Mouse (Mus musculus): ENCODE results near the gene Gbx1. TPM values are rescaled to one million over a fixed set of nuclear protein-coding genes. Genes with fewer than 3 reads are reported as not detected.
"Not testable (repeated sequence)": the region's sequence is repeated elsewhere in the genome, so short reads cannot be mapped to it uniquely, and the experiment has no call there.

Gbx1 gene
- 0.05 TPM in 1 of 2 replicates, not detected in the other for polyA plus RNA-seq (2016; fragmentation: Nextera tagmentation; extraction: Ambion mirVana)

DNA sequence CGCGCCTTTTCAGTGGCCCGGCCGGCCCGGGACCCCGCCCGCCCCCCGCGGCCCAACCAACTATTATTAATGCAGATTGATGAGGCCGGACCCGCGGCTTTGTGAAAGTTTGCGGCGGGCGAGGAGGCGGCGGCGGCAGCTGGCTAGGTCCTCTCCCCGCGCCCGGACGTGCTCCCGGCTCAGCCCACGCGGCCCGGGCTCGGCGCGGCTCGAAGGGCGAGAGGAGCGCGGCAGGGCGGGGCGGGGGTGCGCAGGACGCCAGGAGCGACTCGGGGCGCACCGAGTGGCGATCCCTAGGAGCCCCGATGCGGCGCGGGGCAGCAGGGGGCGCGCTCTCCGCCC, at the start of gene Gbx1:
Gene Gbx1 (minus strand): TSS at position 314 of the 342 bp plus-strand sequence.
- ATAC-seq (ENCODE audit: insufficient number of reproducible peaks, insufficient read depth, low FRiP score, low TSS enrichment, low read depth), result no peak
- Histone ChIP-seq H3K4me1 (replicated peaks) (peaks cover 19% of the 10 kb centered on the region), H3K27me3 (peaks cover 98% of the 10 kb centered on the region), H3K27ac (no peak within 1 kb of the TSS), H3K4me2 (peak within 1 kb of the TSS; percentile 69), H3K9me3 (no peaks in the 10 kb centered on the region), H3K9ac (replicated peaks) (no peak within 1 kb of the TSS; the same call in 1 of the 2 replicates), H3K36me3 (no peaks in the 10 kb centered on the region), H3K4me3 (replicated peaks) (peak within 1 kb of the TSS; percentile 43)
- under 1% methylated on average over 37 of the region's 49 CpGs for WGBS

DNA sequence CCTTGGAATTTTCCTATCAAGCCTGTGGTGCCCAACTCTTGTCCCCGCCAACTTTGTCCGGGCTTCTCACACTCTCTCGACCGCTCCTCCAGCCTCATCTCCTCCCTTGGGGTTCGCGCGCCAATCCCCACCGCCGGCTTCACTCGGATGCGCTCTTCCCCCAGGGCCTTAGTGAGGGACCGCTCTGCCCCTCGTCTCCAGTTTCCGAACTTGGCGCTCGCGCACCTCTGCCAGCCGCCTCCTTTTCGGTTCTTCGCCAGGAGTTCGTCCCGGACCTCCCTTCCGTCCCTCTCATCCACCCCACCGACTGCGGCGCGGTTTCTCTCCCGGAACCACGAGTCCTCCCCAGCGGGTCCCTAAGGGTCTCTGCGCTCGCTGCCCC, 49.8 kb upstream of the Gbx1 start:
- Histone ChIP-seq H3K4me1 (replicated peaks) (peaks cover 12% of the 10 kb centered on the region), H3K36me3 (peaks cover 36% of the 10 kb centered on the region), H3K4me2 (peak overlapping the region; percentile 71), H3K27me3 (no peaks in the 10 kb centered on the region), H3K27ac (peak overlapping the region; percentile 76; the same call in 1 of the 2 replicates), H3K4me3 (replicated peaks) (peak overlapping the region; percentile 75), H3K9me3 (no peaks in the 10 kb centered on the region), H3K9ac (replicated peaks) (peak overlapping the region; percentile 84)
- under 1% methylated on average over 32 of the region's 32 CpGs for WGBS
- ATAC-seq (ENCODE audit: insufficient number of reproducible peaks, insufficient read depth, low FRiP score, low TSS enrichment, low read depth), result peak; percentile 26

DNA sequence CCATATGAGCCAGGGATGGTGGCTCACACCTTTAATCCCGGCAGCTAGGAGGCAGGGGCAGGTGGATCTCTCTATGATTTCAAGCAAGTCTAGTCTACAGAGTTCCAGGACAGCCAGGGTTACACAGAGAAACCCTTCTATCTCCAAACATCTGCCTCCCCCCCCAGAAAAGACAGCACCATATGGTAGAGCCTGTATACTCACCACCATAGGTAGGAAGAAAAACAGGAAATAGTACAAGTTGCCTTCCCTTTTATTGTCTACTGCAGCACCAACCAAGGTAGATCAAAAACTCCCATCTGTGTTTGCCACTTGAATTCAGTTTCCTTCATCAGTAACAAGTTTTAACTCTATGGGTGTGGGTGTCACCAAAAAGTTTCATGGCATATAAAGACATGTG, 48.9 kb upstream of the Gbx1 start:
- no peak for ATAC-seq (ENCODE audit: insufficient number of reproducible peaks, insufficient read depth, low FRiP score, low TSS enrichment, low read depth)
- H3K4me2 ChIP-seq, result peak overlapping the region; percentile 71
- H3K36me3 ChIP-seq, result peaks cover 44% of the 10 kb centered on the region
- no peaks in the 10 kb centered on the region for H3K27me3 ChIP-seq
- H3K9me3 ChIP-seq, result no peaks in the 10 kb centered on the region
- H3K4me1 ChIP-seq (replicated peaks), result peaks cover 12% of the 10 kb centered on the region
- H3K27ac ChIP-seq, result no peak overlapping the region
- WGBS, result 90% methylated on average over 1 of the region's 1 CpGs
- H3K9ac ChIP-seq (replicated peaks), result peak overlapping the region; percentile 84
- H3K4me3 ChIP-seq (replicated peaks), result peak overlapping the region; percentile 75

- ATAC-seq (ENCODE audit: insufficient number of reproducible peaks, insufficient read depth, low FRiP score, low TSS enrichment, low read depth), result no peak
- Histone ChIP-seq H3K4me1 (replicated peaks) (peaks cover 24% of the 10 kb centered on the region), H3K36me3 (no peaks in the 10 kb centered on the region), H3K4me2 (no peak within 1 kb of the TSS), H3K27me3 (no peaks in the 10 kb centered on the region), H3K9me3 (no peaks in the 10 kb centered on the region), H3K4me3 (replicated peaks) (no peak within 1 kb of the TSS), H3K9ac (replicated peaks) (no peak within 1 kb of the TSS), H3K27ac (no peak within 1 kb of the TSS)
- 73% methylated on average over 2 of the region's 2 CpGs for whole genome bisulfite sequencing
Measured at GRCm38 (mm10) chr5:24556709-24557108, 29.7 kb upstream of the Gbx1 start, which contains the start of gene 4931409K22Rik. Gene 4931409K22Rik, minus strand, starts transcription at chr5:24556809.

- not testable (repeated sequence) for H3K36me3 ChIP-seq; ATAC-seq (ENCODE audit: insufficient number of reproducible peaks, insufficient read depth, low FRiP score, low TSS enrichment, low read depth)
- 95% methylated on average over 7 of the region's 7 CpGs for WGBS
Measured at GRCm38 (mm10) chr5:24555335-24555734, 28.3 kb upstream of the Gbx1 start.

GRCm38 (mm10) chr5:24553621-24554244, 26.7 kb upstream of the Gbx1 start:
- no peak for ATAC-seq (ENCODE audit: insufficient number of reproducible peaks, insufficient read depth, low FRiP score, low TSS enrichment, low read depth)
- H3K27ac ChIP-seq, result peak overlapping the region; percentile 24; the same call in 1 of the 2 replicates
- H3K4me1 ChIP-seq (replicated peaks), result peaks cover 37% of the 10 kb centered on the region
- H3K9ac ChIP-seq (replicated peaks), result no peak overlapping the region
- H3K36me3 ChIP-seq, result no peaks in the 10 kb centered on the region
- H3K4me2 ChIP-seq, result no peak overlapping the region
- no peaks in the 10 kb centered on the region for H3K9me3 ChIP-seq
- 47% methylated on average over 5 of the region's 5 CpGs for WGBS
- H3K4me3 ChIP-seq (replicated peaks), result no peak overlapping the region
- H3K27me3 ChIP-seq, result peaks cover 18% of the 10 kb centered on the region

More at GRCm38 (mm10) chr5:24555335-24555734, 28.3 kb upstream of the Gbx1 start:
- not testable (repeated sequence) for H3K9me3 ChIP-seq; H3K4me2 ChIP-seq; H3K27me3 ChIP-seq; H3K4me3 ChIP-seq (replicated peaks); H3K9ac ChIP-seq (replicated peaks); H3K27ac ChIP-seq
- peaks cover 37% of the 10 kb centered on the region for H3K4me1 ChIP-seq (replicated peaks)

- peak overlapping the region; percentile 22; the same call in 1 of the 2 replicates for H3K4me3 ChIP-seq (replicated peaks)
- H3K9ac ChIP-seq (replicated peaks), result no peak overlapping the region
- H3K27me3 ChIP-seq, result peaks cover 30% of the 10 kb centered on the region
- no peaks in the 10 kb centered on the region for H3K9me3 ChIP-seq
- no peak overlapping the region for H3K27ac ChIP-seq
- peaks cover 37% of the 10 kb centered on the region for H3K4me1 ChIP-seq (replicated peaks)
- 55% methylated on average over 2 of the region's 2 CpGs for WGBS
- no peaks in the 10 kb centered on the region for H3K36me3 ChIP-seq
- peak overlapping the region; percentile 45 for H3K4me2 ChIP-seq
- ATAC-seq (ENCODE audit: insufficient number of reproducible peaks, insufficient read depth, low FRiP score, low TSS enrichment, low read depth), result no peak
Measured at GRCm38 (mm10) chr5:24551317-24551688, 24.3 kb upstream of the Gbx1 start.

DNA sequence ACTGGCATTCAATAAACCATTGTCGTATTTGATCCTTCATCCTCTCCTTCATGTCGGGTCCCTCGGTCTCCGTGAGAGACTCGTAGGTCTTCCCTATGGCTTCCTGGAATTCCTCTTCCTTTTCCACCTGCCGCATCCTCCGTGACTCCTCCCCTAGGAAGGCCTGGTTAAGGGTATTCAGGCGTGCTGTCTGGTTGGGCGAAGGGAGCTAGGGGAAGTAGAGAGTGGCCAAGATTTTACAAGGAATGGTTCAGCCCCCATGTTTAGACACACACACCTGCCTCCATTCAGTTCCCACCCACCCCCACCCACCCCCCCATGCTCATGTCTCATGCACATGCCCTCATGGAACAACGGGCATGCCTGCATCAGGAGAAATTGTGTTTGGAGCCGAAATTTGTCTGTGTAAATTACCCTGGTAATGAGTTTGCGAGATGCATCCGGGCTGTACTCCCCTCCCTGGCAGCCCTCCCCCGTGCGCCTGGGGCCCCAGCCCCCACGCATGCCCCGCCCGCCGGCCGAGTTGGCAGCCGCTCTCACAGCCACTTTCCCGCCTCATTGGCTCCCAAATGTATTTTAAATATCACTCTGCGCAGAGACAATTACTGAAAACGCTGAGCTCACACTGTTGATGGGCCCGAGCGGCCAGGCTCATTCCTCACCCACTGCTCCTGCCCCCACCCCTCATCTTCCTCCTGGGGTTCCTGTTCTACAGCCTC, 23.8 kb upstream of the Gbx1 start:
- peaks cover 30% of the 10 kb centered on the region for H3K27me3 ChIP-seq
- no peaks in the 10 kb centered on the region for H3K9me3 ChIP-seq
- H3K4me3 ChIP-seq (replicated peaks), result peak overlapping the region; percentile 22; the same call in 1 of the 2 replicates
- 0 out of 2 replicates have a peak overlapping the region, but pooled peaks have one; percentile 23 for H3K9ac ChIP-seq (replicated peaks)
- peaks cover 37% of the 10 kb centered on the region for H3K4me1 ChIP-seq (replicated peaks)
- H3K36me3 ChIP-seq, result no peaks in the 10 kb centered on the region
- H3K27ac ChIP-seq, result no peak overlapping the region
- 29% methylated on average over 26 of the region's 26 CpGs for WGBS
- peak overlapping the region; percentile 45 for H3K4me2 ChIP-seq
- no peak for ATAC-seq (ENCODE audit: insufficient number of reproducible peaks, insufficient read depth, low FRiP score, low TSS enrichment, low read depth)

- peaks cover 28% of the 10 kb centered on the region for H3K4me1 ChIP-seq (replicated peaks)
- no peak overlapping the region for H3K9ac ChIP-seq (replicated peaks)
- no peak overlapping the region for H3K4me2 ChIP-seq
- H3K27ac ChIP-seq, result no peak overlapping the region
- H3K9me3 ChIP-seq, result no peaks in the 10 kb centered on the region
- H3K4me3 ChIP-seq (replicated peaks), result no peak overlapping the region
- ATAC-seq (ENCODE audit: insufficient number of reproducible peaks, insufficient read depth, low FRiP score, low TSS enrichment, low read depth), result no peak
- H3K36me3 ChIP-seq, result no peaks in the 10 kb centered on the region
- peaks cover 16% of the 10 kb centered on the region; the same call in 1 of the 2 replicates for H3K27me3 ChIP-seq
- WGBS, result 72% methylated on average over 7 of the region's 7 CpGs
Measured at GRCm38 (mm10) chr5:24542643-24543042, 15.6 kb upstream of the Gbx1 start.

DNA sequence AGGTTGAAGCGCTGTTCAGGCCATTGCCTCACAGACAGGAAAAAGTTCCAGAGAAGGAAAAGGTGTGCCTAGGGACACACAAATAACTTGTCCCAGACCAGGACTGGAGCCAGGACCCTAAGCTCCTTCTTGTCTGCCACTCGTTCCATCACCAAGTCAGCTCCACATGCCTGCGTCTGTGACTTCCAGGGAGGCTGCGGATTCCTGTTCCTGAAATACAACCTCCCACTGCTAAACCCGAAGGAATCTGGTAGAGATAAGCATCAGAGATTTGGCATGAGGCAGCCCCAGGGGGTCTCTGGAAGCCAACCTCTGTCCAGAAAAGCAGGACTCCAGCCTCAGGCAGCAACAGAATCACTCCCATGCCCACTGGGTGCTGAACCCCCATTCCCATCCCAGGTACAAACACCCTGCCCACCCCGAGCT, 14.2 kb upstream of the Gbx1 start:
- H3K4me3 ChIP-seq (replicated peaks), result 0 out of 2 replicates have a peak overlapping the region, but pooled peaks have one; percentile 7
- peak overlapping the region; percentile 70; the same call in 1 of the 2 replicates for H3K27ac ChIP-seq
- peaks cover 31% of the 10 kb centered on the region for H3K4me1 ChIP-seq (replicated peaks)
- H3K36me3 ChIP-seq, result no peaks in the 10 kb centered on the region
- WGBS, result 16% methylated on average over 6 of the region's 6 CpGs
- H3K9ac ChIP-seq (replicated peaks), result peak overlapping the region; percentile 45; the same call in 1 of the 2 replicates
- peaks cover 25% of the 10 kb centered on the region for H3K27me3 ChIP-seq
- ATAC-seq (ENCODE audit: insufficient number of reproducible peaks, insufficient read depth, low FRiP score, low TSS enrichment, low read depth), result no peak
- H3K4me2 ChIP-seq, result peak overlapping the region; percentile 47
- H3K9me3 ChIP-seq, result no peaks in the 10 kb centered on the region

DNA sequence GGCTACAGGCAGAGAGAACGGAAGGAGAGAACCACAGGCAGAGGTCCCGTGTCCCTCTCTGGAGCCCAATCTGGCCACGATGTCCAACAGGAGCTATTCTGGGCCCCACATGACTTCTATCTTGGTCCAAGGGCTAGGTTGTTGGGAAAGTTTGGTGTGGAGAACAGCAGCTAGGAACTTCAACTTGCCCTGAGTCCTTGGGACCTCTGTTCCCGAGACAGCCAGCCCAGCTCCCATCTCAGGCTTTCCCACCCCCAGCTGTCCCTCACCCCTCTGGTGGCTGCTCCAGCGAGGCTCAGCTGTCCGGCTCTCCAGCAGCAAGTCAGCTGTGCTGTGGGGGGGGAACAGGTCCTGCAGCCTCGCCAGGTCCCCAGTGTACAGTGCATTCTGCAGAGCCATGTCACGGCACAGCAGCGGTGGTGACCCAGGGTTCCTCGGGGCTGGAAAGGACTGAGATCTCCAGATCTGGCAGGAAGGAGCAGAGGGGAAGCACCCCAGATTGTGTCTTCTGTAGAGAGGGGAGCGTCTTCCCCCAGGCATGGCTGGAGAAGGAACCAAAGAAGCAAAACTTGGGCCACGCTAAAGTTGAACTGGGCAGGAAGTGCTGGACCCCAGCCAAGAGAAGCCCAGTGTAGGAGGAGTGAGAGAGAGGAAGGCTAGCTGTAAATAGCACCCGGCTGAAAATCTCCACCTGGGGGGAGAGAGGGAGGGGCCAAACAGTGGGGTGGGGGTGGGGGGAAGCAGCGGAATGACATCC, 13.6 kb upstream of the Gbx1 start, which contains the start of gene Asb10:
Gene Asb10 (minus strand): TSS at position 592 of the 757 bp plus-strand sequence.
- ATAC-seq (ENCODE audit: insufficient number of reproducible peaks, insufficient read depth, low FRiP score, low TSS enrichment, low read depth), result peak; percentile 40; the same call in 1 of the 2 replicates
- peak within 1 kb of the TSS; percentile 45; the same call in 1 of the 2 replicates for H3K9ac ChIP-seq (replicated peaks)
- WGBS, result 28% methylated on average over 14 of the region's 14 CpGs
- 0 out of 2 replicates have a peak within 1 kb of the TSS, but pooled peaks have one; percentile 7 for H3K4me3 ChIP-seq (replicated peaks)
- peak within 1 kb of the TSS; percentile 47 for H3K4me2 ChIP-seq
- peaks cover 31% of the 10 kb centered on the region for H3K4me1 ChIP-seq (replicated peaks)
- H3K9me3 ChIP-seq, result no peaks in the 10 kb centered on the region
- no peaks in the 10 kb centered on the region for H3K36me3 ChIP-seq
- H3K27me3 ChIP-seq, result peaks cover 31% of the 10 kb centered on the region
- H3K27ac ChIP-seq, result peak within 1 kb of the TSS; percentile 70

All from limb, embryonic 12.5 days (tissue).